Mouse (Mus musculus): ENCODE measurements at regions not wholly inside any gene's neighbourhood (a gene's known extent, or its start where the extent isn't known, plus 50 kb on each side); places are given as distances from the start of the nearest gene placed in this dataset.

GRCm38 (mm10) chr8:103895132-103895531 is 206.3 kb upstream of the Cdh5 start:
- 68% methylated on average over 6 of the region's 6 CpGs for WGBS
- Histone ChIP-seq H3K4me1 (replicated peaks) (peaks cover 15% of the 10 kb centered on the region), H3K4me2 (no peak overlapping the region), H3K27ac (no peak overlapping the region), H3K4me3 (replicated peaks) (no peak overlapping the region), H3K36me3 (no peaks in the 10 kb centered on the region), H3K27me3 (peaks cover 1% of the 10 kb centered on the region; the same call in 1 of the 2 replicates), H3K9ac (replicated peaks) (no peak overlapping the region), H3K9me3 (no peaks in the 10 kb centered on the region)
- no peak for ATAC-seq (ENCODE audit: insufficient number of reproducible peaks, insufficient read depth, low FRiP score, low TSS enrichment, low read depth)

- Histone ChIP-seq H3K9me3 (no peaks in the 10 kb centered on the region), H3K36me3 (no peaks in the 10 kb centered on the region), H3K9ac (replicated peaks) (no peak overlapping the region), H3K27me3 (peaks cover 6% of the 10 kb centered on the region; the same call in 1 of the 2 replicates), H3K4me1 (replicated peaks) (peaks cover 15% of the 10 kb centered on the region), H3K4me2 (0 out of 2 replicates have a peak overlapping the region, but pooled peaks have one; percentile 15), H3K4me3 (replicated peaks) (no peak overlapping the region), H3K27ac (no peak overlapping the region)
- ATAC-seq (ENCODE audit: insufficient number of reproducible peaks, insufficient read depth, low FRiP score, low TSS enrichment, low read depth) = no peak
- 29% methylated on average over 7 of the region's 7 CpGs for WGBS
Observed at GRCm38 (mm10) chr8:103897463-103897862, 204.0 kb upstream of the Cdh5 start.

- H3K4me1 ChIP-seq (replicated peaks) = peaks cover 7% of the 10 kb centered on the region
- WGBS = 72% methylated on average over 1 of the region's 1 CpGs
- ATAC-seq (ENCODE audit: insufficient number of reproducible peaks, insufficient read depth, low FRiP score, low TSS enrichment, low read depth) = no peak
Observed at GRCm38 (mm10) chr8:103902516-103902915, 198.9 kb upstream of the Cdh5 start.

GRCm38 (mm10) chr8:103903635-103904034 is 197.8 kb upstream of the Cdh5 start:
- Histone ChIP-seq H3K27me3 (peaks cover 6% of the 10 kb centered on the region; the same call in 1 of the 2 replicates), H3K4me3 (replicated peaks) (no peak overlapping the region), H3K4me1 (replicated peaks) (no peaks in the 10 kb centered on the region; the same call in 1 of the 2 replicates), H3K9me3 (peaks cover 9% of the 10 kb centered on the region), H3K36me3 (no peaks in the 10 kb centered on the region), H3K4me2 (no peak overlapping the region), H3K27ac (no peak overlapping the region), H3K9ac (replicated peaks) (no peak overlapping the region)
- WGBS = 82% methylated on average over 5 of the region's 5 CpGs
- no peak for ATAC-seq (ENCODE audit: insufficient number of reproducible peaks, insufficient read depth, low FRiP score, low TSS enrichment, low read depth)

More at GRCm38 (mm10) chr8:103902516-103902915, 198.9 kb upstream of the Cdh5 start:
- Histone ChIP-seq H3K9ac (replicated peaks) (no peak overlapping the region), H3K27me3 (peaks cover 6% of the 10 kb centered on the region; the same call in 1 of the 2 replicates), H3K9me3 (peaks cover 9% of the 10 kb centered on the region), H3K36me3 (no peaks in the 10 kb centered on the region), H3K4me2 (no peak overlapping the region), H3K4me3 (replicated peaks) (no peak overlapping the region), H3K27ac (no peak overlapping the region)

GRCm38 (mm10) chr8:103907662-103908061 is 193.8 kb upstream of the Cdh5 start:
- Histone ChIP-seq H3K4me1 (replicated peaks) (no peaks in the 10 kb centered on the region), H3K9me3 (peaks cover 9% of the 10 kb centered on the region), H3K4me3 (replicated peaks) (no peak overlapping the region), H3K4me2 (no peak overlapping the region), H3K27me3 (no peaks in the 10 kb centered on the region), H3K36me3 (no peaks in the 10 kb centered on the region), H3K9ac (replicated peaks) (no peak overlapping the region), H3K27ac (no peak overlapping the region)
- ATAC-seq (ENCODE audit: insufficient number of reproducible peaks, insufficient read depth, low FRiP score, low TSS enrichment, low read depth) = no peak
- WGBS = 86% methylated on average over 4 of the region's 4 CpGs

GRCm38 (mm10) chr8:103911287-103912015 is 190.0 kb upstream of the Cdh5 start:
- no peak for ATAC-seq (ENCODE audit: insufficient number of reproducible peaks, insufficient read depth, low FRiP score, low TSS enrichment, low read depth)
- Histone ChIP-seq H3K4me1 (replicated peaks) (peaks cover 10% of the 10 kb centered on the region), H3K27ac (no peak overlapping the region), H3K4me2 (no peak overlapping the region), H3K4me3 (replicated peaks) (no peak overlapping the region), H3K36me3 (no peaks in the 10 kb centered on the region), H3K9me3 (peaks cover 6% of the 10 kb centered on the region), H3K27me3 (no peaks in the 10 kb centered on the region), H3K9ac (replicated peaks) (no peak overlapping the region)
- WGBS = 80% methylated on average over 2 of the region's 2 CpGs

GRCm38 (mm10) chr8:103912983-103913926 is 188.2 kb upstream of the Cdh5 start:
- peaks cover 10% of the 10 kb centered on the region for H3K4me1 ChIP-seq (replicated peaks)
- WGBS = 55% methylated on average over 9 of the region's 9 CpGs
- H3K9ac ChIP-seq (replicated peaks) = no peak overlapping the region
- H3K27me3 ChIP-seq = no peaks in the 10 kb centered on the region
- no peak overlapping the region for H3K4me3 ChIP-seq (replicated peaks)
- H3K4me2 ChIP-seq = no peak overlapping the region
- ATAC-seq (ENCODE audit: insufficient number of reproducible peaks, insufficient read depth, low FRiP score, low TSS enrichment, low read depth) = no peak
- no peaks in the 10 kb centered on the region for H3K36me3 ChIP-seq
- peak overlapping the region; percentile 68 for H3K27ac ChIP-seq
- no peaks in the 10 kb centered on the region for H3K9me3 ChIP-seq

- no peak for ATAC-seq (ENCODE audit: insufficient number of reproducible peaks, insufficient read depth, low FRiP score, low TSS enrichment, low read depth)
- Histone ChIP-seq H3K9me3 (no peaks in the 10 kb centered on the region), H3K4me2 (no peak overlapping the region), H3K27me3 (no peaks in the 10 kb centered on the region), H3K4me1 (replicated peaks) (peaks cover 10% of the 10 kb centered on the region), H3K4me3 (replicated peaks) (no peak overlapping the region), H3K9ac (replicated peaks) (no peak overlapping the region), H3K36me3 (no peaks in the 10 kb centered on the region), H3K27ac (peak overlapping the region; percentile 68)
- WGBS = 36% methylated on average over 6 of the region's 6 CpGs
Observed at GRCm38 (mm10) chr8:103913927-103914640, 187.3 kb upstream of the Cdh5 start.

GRCm38 (mm10) chr8:103919324-103919723 is 182.1 kb upstream of the Cdh5 start:
- no peak overlapping the region for H3K9ac ChIP-seq (replicated peaks)
- H3K27me3 ChIP-seq = no peaks in the 10 kb centered on the region
- 88% methylated on average over 3 of the region's 3 CpGs for WGBS
- no peak overlapping the region for H3K4me2 ChIP-seq
- ATAC-seq (ENCODE audit: insufficient number of reproducible peaks, insufficient read depth, low FRiP score, low TSS enrichment, low read depth) = no peak
- no peaks in the 10 kb centered on the region for H3K36me3 ChIP-seq
- no peaks in the 10 kb centered on the region for H3K9me3 ChIP-seq
- no peak overlapping the region for H3K4me3 ChIP-seq (replicated peaks)
- no peaks in the 10 kb centered on the region; the same call in 1 of the 2 replicates for H3K4me1 ChIP-seq (replicated peaks)
- H3K27ac ChIP-seq = no peak overlapping the region

GRCm38 (mm10) chr8:103921621-103922020 is 179.8 kb upstream of the Cdh5 start:
- Histone ChIP-seq H3K9me3 (no peaks in the 10 kb centered on the region), H3K4me1 (replicated peaks) (no peaks in the 10 kb centered on the region), H3K36me3 (no peaks in the 10 kb centered on the region), H3K4me2 (no peak overlapping the region), H3K9ac (replicated peaks) (no peak overlapping the region), H3K4me3 (replicated peaks) (no peak overlapping the region), H3K27ac (no peak overlapping the region), H3K27me3 (no peaks in the 10 kb centered on the region)
- WGBS = 79% methylated on average over 4 of the region's 4 CpGs
- no peak for ATAC-seq (ENCODE audit: insufficient number of reproducible peaks, insufficient read depth, low FRiP score, low TSS enrichment, low read depth)

- H3K27me3 ChIP-seq = no peaks in the 10 kb centered on the region; the same call in 1 of the 2 replicates
- H3K27ac ChIP-seq = no peak overlapping the region
- 77% methylated on average over 2 of the region's 2 CpGs for WGBS
- H3K4me1 ChIP-seq (replicated peaks) = no peaks in the 10 kb centered on the region
- H3K9me3 ChIP-seq = no peaks in the 10 kb centered on the region
- H3K4me2 ChIP-seq = no peak overlapping the region
- no peaks in the 10 kb centered on the region for H3K36me3 ChIP-seq
- no peak overlapping the region for H3K4me3 ChIP-seq (replicated peaks)
- no peak overlapping the region for H3K9ac ChIP-seq (replicated peaks)
- no peak for ATAC-seq (ENCODE audit: insufficient number of reproducible peaks, insufficient read depth, low FRiP score, low TSS enrichment, low read depth)
Observed at GRCm38 (mm10) chr8:103922746-103923145, 178.7 kb upstream of the Cdh5 start.

Measured in limb, embryonic 12.5 days (tissue).